Mouse (Mus musculus): ENCODE results near the gene Bckdhb. TPM values are rescaled to one million over a fixed set of nuclear protein-coding genes. Genes with fewer than 3 reads are reported as not detected.

The Bckdhb gene
- total and polyA plus RNA-seq, 3 experiments, result 10.6 to 20.3 (median 12.0) TPM

GRCm38 (mm10) chr9:84117337-84117736, 192.4 kb downstream of the Bckdhb start:
- H3K9me3 ChIP-seq (replicated peaks; ENCODE audit: low read length), result no peaks in the 10 kb centered on the region
- dilution Hi-C loops (cut with MboI; ENCODE audit: extremely low pct_ligation_motif_present, extremely low pct_unique_long_range_greater_than_20kb, low sequenced_read_pairs), result no loop called here
- H3K27me3 ChIP-seq (replicated peaks), result no peaks in the 10 kb centered on the region
- TF ChIP-seq SMC3 (IDR thresholded peaks at IDR 0.05; ENCODE audit: low read depth, low read length) (peak; percentile 37), CTCF (conservative IDR thresholded peaks at IDR 0.05 in 1 of 2, IDR thresholded peaks at IDR 0.05 in 1 of 2; ENCODE audit: low read depth in 2 of 2, low read length in 2 of 2) (peak in 1 of 2 experiments; percentile 50; a peak in 2 of 4 replicates), RAD21 (IDR thresholded peaks at IDR 0.05; ENCODE audit: low read depth, low read length) (peak; percentile 31), ZC3H11A (IDR thresholded peaks at IDR 0.05; ENCODE audit: low read depth, low read length) (no peak)
- DNase-seq (ENCODE audit: extremely low read depth), result peak; percentile 12
- in situ Hi-C loops (cut with MboI; ENCODE audit: low pct_ligation_motif_present, low pct_unique_long_range_greater_than_20kb, low sequenced_read_pairs), result no loop called here
- no peak overlapping the region for H3K9ac ChIP-seq (ENCODE audit: insufficient read depth, low read depth)
- no peak overlapping the region for H3K4me2 ChIP-seq (ENCODE audit: insufficient read depth, low read depth, poor library complexity, severe bottlenecking)
- no peak overlapping the region for H3K4me3 ChIP-seq (replicated peaks in 1 of 3; ENCODE audit: low read depth in 2 of 3, low read length in 2 of 3, poor library complexity in 1 of 3)
- H3K4me1 ChIP-seq (ENCODE audit: control insufficient read depth in 1 of 2, insufficient read depth in 2 of 2), result no peaks in the 10 kb centered on the region
- H3K36me3 ChIP-seq (replicated peaks in 1 of 2; ENCODE audit: control insufficient read depth in 1 of 2, insufficient read depth in 1 of 2, low read length in 1 of 2), result no peaks in the 10 kb centered on the region
- no peaks in the 10 kb centered on the region for H3K79me2 ChIP-seq (replicated peaks; ENCODE audit: control insufficient read depth, extremely low read depth, insufficient read depth, poor library complexity, severe bottlenecking)
- H3K27ac ChIP-seq (ENCODE audit: insufficient read depth, low read depth), result no peak overlapping the region

GRCm38 (mm10) chr9:84124996-84125395, 200.1 kb downstream of the Bckdhb start:
- TF ChIP-seq MAZ (IDR thresholded peaks at IDR 0.05; ENCODE audit: low read depth, low read length) (no peak), MEF2A (IDR thresholded peaks at IDR 0.05; ENCODE audit: borderline replicate concordance, low read depth, low read length) (no peak), NELFE (IDR thresholded peaks at IDR 0.05; ENCODE audit: low read depth, low read length) (no peak), ZC3H11A (IDR thresholded peaks at IDR 0.05; ENCODE audit: low read depth, low read length) (no peak), IRF4 (IDR thresholded peaks at IDR 0.05; ENCODE audit: low read depth, low read length) (no peak), NRF1 (IDR thresholded peaks at IDR 0.05; ENCODE audit: low read depth, low read length) (no peak), ZNF384 (IDR thresholded peaks at IDR 0.05; ENCODE audit: low read depth, low read length) (no peak), TCF12 (IDR thresholded peaks at IDR 0.05; ENCODE audit: low read depth, low read length) (no peak), POLR2AphosphoS2 (IDR thresholded peaks at IDR 0.05; ENCODE audit: low read depth, low read length) (no peak), MAFK (IDR thresholded peaks at IDR 0.05; ENCODE audit: insufficient replicate concordance, low read length) (no peak), MAX (IDR thresholded peaks at IDR 0.05; ENCODE audit: low read length) (no peak), RAD21 (IDR thresholded peaks at IDR 0.05; ENCODE audit: low read depth, low read length) (no peak), ZKSCAN1 (IDR thresholded peaks at IDR 0.05; ENCODE audit: borderline replicate concordance, low read depth, low read length) (no peak), CHD2 (IDR thresholded peaks at IDR 0.05; ENCODE audit: low read length) (no peak), RCOR1 (conservative IDR thresholded peaks at IDR 0.05; ENCODE audit: low read depth, low read length) (no peak), JUND (conservative IDR thresholded peaks at IDR 0.05; ENCODE audit: low read depth, low read length) (no peak), EP300 (IDR thresholded peaks at IDR 0.05; ENCODE audit: low read length) (no peak), TBP (conservative IDR thresholded peaks at IDR 0.05; ENCODE audit: low read depth, low read length) (no peak), JUN (IDR thresholded peaks at IDR 0.05; ENCODE audit: insufficient read depth, low read depth, low read length) (no peak), BHLHE40 (IDR thresholded peaks at IDR 0.05; ENCODE audit: low read depth, low read length) (no peak)
- DNase-seq (ENCODE audit: extremely low read depth), result no peak
- dilution Hi-C loops (cut with MboI; ENCODE audit: extremely low pct_ligation_motif_present, extremely low pct_unique_long_range_greater_than_20kb, low sequenced_read_pairs), result no loop called here
- Histone ChIP-seq H3K9ac (ENCODE audit: insufficient read depth, low read depth) (no peak overlapping the region), H3K79me2 (replicated peaks; ENCODE audit: control insufficient read depth, extremely low read depth, insufficient read depth, poor library complexity, severe bottlenecking) (no peaks in the 10 kb centered on the region), H3K4me2 (ENCODE audit: insufficient read depth, low read depth, poor library complexity, severe bottlenecking) (no peak overlapping the region), H3K9me3 (replicated peaks; ENCODE audit: low read length) (no peaks in the 10 kb centered on the region), H3K27ac (ENCODE audit: insufficient read depth, low read depth) (no peak overlapping the region), H3K4me3 (replicated peaks in 1 of 3; ENCODE audit: low read depth in 2 of 3, low read length in 2 of 3, poor library complexity in 1 of 3) (no peak overlapping the region), H3K27me3 (replicated peaks) (no peaks in the 10 kb centered on the region), H3K36me3 (replicated peaks in 1 of 2; ENCODE audit: control insufficient read depth in 1 of 2, insufficient read depth in 1 of 2, low read length in 1 of 2) (no peaks in the 10 kb centered on the region), H3K4me1 (ENCODE audit: control insufficient read depth in 1 of 2, insufficient read depth in 2 of 2) (peaks cover 0 to 3% of the 10 kb centered on the region in 2 experiments; a peak in 2 of 4 replicates)
- in situ Hi-C loops (cut with MboI; ENCODE audit: low pct_ligation_motif_present, low pct_unique_long_range_greater_than_20kb, low sequenced_read_pairs), result no loop called here
